Mouse (Mus musculus): ENCODE results near the gene Phf7. TPM values are rescaled to one million over a fixed set of nuclear protein-coding genes. Genes with fewer than 3 reads are reported as not detected.

The Phf7 gene
- total RNA-seq, 2 experiments from 2014 or later: 9.1 to 9.2 TPM

GRCm38 (mm10) chr14:31232404-31233069, 18.6 kb downstream of the Phf7 start:
- peak; percentile 55 for DNase-seq

- peak; percentile 41 for DNase-seq
Measured at GRCm38 (mm10) chr14:31230442-31230841, 20.7 kb downstream of the Phf7 start.

GRCm38 (mm10) chr14:31228234-31228633, 22.9 kb downstream of the Phf7 start:
- peak; percentile 44 for DNase-seq

- DNase-seq: peak; percentile 31
Measured at GRCm38 (mm10) chr14:31226978-31227377, 24.1 kb downstream of the Phf7 start.

- peak; percentile 78 for DNase-seq
Measured at GRCm38 (mm10) chr14:31217666-31218065, 33.5 kb downstream of the Phf7 start, which contains the start of gene Sema3g. Gene Sema3g, plus strand, starts transcription at chr14:31217860.

- no peak for DNase-seq
Measured at GRCm38 (mm10) chr14:31216846-31217245, 34.3 kb downstream of the Phf7 start, which contains the start of gene Nisch. Gene Nisch, minus strand, starts transcription at chr14:31216946.

GRCm38 (mm10) chr14:31215157-31216002, 35.7 kb downstream of the Phf7 start:
- peak; percentile 79 for DNase-seq

- no peak for DNase-seq
Measured at GRCm38 (mm10) chr14:31214684-31215083, 36.4 kb downstream of the Phf7 start.

- DNase-seq: no peak
Measured at GRCm38 (mm10) chr14:31213868-31214267, 37.2 kb downstream of the Phf7 start.

- DNase-seq: no peak
Measured at GRCm38 (mm10) chr14:31212499-31212898, 38.6 kb downstream of the Phf7 start.

- no peak for DNase-seq
Measured at GRCm38 (mm10) chr14:31211854-31212253, 39.3 kb downstream of the Phf7 start.

GRCm38 (mm10) chr14:31209133-31209557, 42.0 kb downstream of the Phf7 start:
- DNase-seq: no peak

GRCm38 (mm10) chr14:31208084-31208483, 43.0 kb downstream of the Phf7 start, which contains the start of gene Tnnc1:
Gene Tnnc1, plus strand, starts transcription at chr14:31208312.
- no peak for DNase-seq

GRCm38 (mm10) chr14:31207070-31207830, 43.9 kb downstream of the Phf7 start:
- peak; percentile 44 for DNase-seq

GRCm38 (mm10) chr14:31206472-31206981, 44.6 kb downstream of the Phf7 start:
- DNase-seq: peak; percentile 98

- DNase-seq: peak; percentile 77
Measured at GRCm38 (mm10) chr14:31205562-31206467, 45.3 kb downstream of the Phf7 start.

- no peak for DNase-seq
Measured at GRCm38 (mm10) chr14:31205244-31205561, 45.9 kb downstream of the Phf7 start.

- no peak for DNase-seq
Measured at GRCm38 (mm10) chr14:31204844-31205243, 46.3 kb downstream of the Phf7 start.

- DNase-seq: no peak
Measured at GRCm38 (mm10) chr14:31200038-31200437, 51.1 kb downstream of the Phf7 start.

GRCm38 (mm10) chr14:31199599-31199998, 51.5 kb downstream of the Phf7 start:
- no peak for DNase-seq

All from adrenal gland, postnatal 10 days (tissue).